Mouse (Mus musculus): Measurements from ENCODE around the gene Orc3.
"Not testable (repeated sequence)": the region's sequence is repeated elsewhere in the genome, so short reads cannot be mapped to it uniquely, and the experiment has no call there.

The Orc3 gene

DNA sequence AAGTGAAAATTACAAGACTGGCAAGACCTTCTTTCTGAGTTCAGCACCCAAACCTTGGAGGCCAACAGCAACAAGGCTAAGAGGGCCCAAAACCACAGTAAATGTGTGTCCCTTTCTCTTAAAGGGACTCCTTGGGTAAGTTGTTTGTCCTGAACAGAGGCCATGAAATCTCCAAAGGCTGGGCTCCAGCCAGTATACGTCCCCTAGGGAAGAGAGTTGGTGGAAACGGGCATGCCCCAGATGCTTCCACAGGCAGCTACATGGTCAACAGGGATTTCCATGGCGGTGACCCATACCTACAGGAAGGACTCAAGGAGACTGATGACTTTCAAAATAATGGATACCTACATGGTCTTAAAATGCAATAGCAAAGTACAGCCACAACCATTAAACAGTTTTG lies 31.3 kb downstream of the Orc3 start:
- DNase-seq (ENCODE audit: extremely low spot score, low read depth, low spot score), result no peak

DNA sequence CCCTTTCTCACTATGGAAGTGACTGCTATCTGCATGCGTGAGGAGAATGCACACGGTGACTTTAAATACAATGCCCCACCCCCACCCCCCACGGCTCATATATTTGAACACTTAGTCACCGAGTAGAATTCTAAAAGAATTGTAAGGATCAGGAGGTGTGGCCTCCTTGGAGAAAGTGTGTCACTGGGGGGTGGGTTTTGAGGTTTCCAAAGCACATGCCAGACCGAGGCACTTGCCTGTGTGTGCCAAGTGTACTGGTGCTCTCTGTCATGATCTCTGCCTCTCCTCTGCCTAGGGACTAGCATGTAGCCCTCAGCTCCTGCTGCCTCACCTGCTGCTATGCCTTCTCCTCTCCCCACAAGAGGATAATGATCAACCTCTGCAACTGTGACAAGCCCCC lies 32.3 kb downstream of the Orc3 start:
- DNase-seq (ENCODE audit: extremely low spot score, low read depth, low spot score), result no peak

DNA sequence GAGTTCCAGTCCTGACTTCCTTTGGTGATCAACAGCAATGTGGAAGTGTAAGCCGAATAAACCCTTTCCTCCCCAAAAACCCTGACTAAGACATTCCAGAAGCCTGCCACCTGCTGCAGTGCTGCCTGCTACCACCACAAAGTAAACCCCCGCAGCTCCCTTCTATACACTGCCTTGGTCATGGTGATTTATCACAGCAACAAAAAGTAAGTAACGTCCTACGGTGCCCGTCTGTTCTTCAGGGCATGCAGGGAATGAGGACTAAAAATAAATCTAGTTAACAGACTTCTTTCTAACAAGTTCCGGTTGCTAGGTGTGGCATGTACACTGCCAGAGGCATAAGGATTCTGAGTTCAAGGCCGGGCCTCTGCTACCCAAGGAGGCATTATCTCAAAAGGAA lies 32.8 kb downstream of the Orc3 start:
- DNase-seq (ENCODE audit: extremely low spot score, low read depth, low spot score), result no peak

DNA sequence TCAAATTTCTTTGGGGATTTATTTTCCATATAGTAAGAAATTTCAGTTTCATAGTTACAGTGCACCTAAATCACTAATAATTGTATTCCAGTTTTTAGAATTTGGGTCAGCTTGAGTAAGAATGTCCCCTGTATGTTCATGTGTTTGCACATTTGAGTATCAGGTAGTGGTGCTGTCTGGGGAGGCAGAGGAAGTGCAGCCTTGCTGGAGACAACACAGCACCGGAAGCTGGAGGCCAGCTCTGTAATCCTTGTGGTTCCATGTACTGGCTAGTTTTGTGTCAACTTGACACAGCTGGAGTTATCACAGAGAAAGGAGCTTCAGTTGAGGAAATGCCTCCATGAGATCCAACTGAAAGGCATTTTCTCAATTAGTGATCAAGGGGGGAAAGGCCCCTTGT lies 33.3 kb downstream of the Orc3 start:
- not testable (repeated sequence) for DNase-seq (ENCODE audit: extremely low spot score, low read depth, low spot score)

DNA sequence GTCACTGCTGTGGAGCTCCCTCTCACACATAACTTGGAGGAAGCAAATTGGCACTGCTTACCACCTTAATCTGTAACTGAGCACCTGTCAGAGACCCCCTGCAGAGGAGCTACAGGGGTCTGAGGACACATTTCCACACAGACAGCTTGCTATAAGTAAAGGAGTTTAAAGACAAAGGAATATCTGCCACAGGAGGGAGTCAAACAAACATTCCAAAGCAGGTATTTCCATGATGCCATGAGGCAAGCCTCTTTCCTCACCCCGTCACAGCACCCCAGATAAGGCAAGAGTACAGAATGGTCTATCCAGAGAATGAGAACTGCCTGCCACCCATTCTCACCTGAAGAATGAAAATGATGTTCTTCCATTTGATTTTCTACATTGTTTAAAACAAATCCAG lies 35.5 kb downstream of the Orc3 start:
- DNase-seq (ENCODE audit: extremely low spot score, low read depth, low spot score), result no peak

DNA sequence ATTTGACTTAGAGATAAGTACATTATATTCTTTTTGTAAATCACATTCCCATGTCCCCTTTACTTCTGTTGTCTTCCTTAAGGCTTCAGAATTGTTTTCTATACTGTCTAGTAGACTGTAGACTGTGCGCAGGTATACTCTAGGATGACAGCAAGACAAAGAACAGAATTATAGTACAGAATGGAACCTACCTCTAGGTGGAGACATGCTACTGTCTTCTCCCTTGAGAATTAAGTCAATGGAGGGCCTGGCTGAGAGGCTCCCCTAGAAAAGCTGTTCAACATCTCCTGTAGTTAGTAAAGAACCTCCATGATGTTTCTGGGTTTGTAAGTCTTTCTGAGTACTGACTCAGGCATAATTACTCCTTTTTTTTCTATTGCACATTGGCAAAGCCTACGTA lies 37.7 kb downstream of the Orc3 start:
- no peak for DNase-seq (ENCODE audit: extremely low spot score, low read depth, low spot score)

DNA sequence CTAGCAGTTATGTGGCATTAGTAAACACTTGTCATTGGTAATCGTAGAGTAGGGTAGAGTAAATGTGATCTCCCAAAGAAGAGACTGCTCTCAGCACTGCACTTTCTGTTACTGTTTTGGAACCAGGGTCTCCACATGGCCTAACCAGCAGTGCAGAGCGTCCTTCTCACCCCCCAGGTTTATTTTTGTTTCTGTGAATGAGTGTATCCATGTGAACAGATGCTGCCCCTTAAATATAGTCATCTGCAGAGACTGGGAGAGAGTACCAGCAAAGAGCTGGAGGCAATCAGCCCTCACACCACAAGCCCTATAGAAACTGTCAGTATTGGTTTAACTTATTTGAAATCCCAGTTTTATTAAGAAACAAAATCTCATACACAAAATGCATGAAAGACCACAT lies 41.9 kb downstream of the Orc3 start:
- no peak for DNase-seq (ENCODE audit: extremely low spot score, low read depth, low spot score)

DNA sequence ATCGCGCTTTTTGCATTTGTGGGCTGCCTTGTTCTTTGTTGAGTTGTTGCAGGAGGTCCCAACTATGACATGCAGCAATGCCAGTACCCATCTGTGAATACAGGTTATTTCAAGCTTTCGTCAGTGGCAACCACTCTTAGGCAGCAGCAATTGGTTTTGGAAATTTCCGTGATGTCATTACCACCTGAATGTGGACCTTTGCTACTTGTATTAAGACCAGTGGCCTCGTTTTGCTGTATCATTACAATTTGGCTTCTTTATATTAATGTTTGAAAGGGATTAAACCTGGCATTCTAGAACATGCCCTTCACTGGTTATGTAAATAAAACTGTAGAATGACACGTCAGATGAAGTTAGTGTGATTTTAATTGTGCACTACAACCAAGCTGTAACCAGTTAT lies 48.5 kb downstream of the Orc3 start:
- DNase-seq (ENCODE audit: extremely low spot score, low read depth, low spot score), result no peak

DNA sequence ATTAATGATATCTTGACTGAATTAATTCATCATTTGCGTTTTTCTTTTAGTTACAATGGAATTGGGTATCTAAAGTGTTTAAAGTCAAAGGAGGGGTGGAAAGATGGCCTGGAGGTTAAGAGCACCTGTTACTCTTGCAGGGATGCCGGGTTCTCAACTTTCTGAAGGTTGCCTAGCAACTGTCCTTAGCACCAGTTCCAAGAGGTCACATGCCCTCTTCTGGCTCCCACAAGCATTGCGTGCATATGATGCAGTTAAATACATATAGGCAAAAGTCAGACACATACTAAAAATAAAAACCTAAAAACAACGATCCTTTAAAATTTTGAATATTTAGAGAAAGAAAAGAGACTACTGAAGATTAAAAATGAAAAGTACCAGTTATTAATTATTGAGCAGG lies 53.8 kb downstream of the Orc3 start:
- DNase-seq (ENCODE audit: extremely low spot score, low read depth, low spot score), result peak; percentile 22

DNA sequence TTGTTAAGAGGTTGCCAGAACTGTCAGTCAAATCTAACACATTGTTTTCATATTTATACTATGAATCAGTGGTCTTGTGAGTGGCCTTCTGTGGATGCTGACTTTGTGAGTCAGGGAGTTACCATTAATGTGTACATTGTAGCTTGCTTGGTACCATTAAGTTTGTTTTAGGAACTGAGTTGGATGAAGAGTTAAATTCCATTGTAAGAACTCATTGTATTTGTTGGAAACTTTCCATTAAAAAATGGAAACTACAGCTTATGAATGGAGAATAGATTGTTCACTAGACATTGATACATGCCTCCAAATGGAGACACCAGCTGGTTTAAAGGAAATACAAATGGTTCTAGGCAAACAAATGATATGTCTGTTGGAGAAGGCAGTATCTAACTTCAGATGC lies 58.6 kb downstream of the Orc3 start:
- DNase-seq (ENCODE audit: extremely low spot score, low read depth, low spot score), result no peak

DNA sequence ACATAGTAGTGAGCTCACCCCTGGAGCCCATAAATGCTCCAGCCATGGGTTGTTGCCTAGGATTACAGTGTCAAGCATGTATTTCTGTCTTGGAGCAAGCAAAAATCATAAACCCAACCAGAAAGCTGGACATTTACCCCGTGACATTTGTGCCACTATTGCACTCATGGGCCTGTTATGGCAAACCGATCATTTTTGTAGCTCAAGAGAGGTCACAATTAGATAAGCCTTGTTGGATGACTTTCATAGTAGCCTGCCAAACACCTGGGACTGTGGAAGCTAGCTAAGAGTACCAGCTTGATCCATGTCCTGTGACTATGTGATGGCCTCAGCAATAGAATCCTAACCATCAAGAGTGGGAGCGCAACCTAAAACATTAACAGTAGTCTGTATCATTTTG lies 59.1 kb downstream of the Orc3 start:
- no peak for DNase-seq (ENCODE audit: extremely low spot score, low read depth, low spot score)

DNA sequence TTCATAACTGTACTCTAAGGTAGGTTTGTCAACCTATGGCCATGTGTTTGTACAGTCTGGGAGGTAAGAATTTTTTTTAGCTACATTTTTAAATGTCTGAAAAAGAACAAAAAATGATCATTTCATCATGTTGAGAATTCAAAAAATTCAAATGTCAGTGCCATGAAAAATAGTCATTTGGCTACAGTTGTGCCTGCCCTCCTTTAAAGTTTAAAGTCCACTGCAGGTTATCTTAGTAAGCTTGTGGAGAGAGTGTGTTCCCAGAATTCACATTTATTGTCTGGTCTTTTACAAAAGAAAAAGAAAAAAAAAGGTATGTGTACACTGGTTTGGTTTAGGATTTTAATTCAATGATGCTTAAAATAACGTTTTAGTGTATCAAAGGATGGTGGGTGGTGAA lies 60.1 kb downstream of the Orc3 start:
- no peak for DNase-seq (ENCODE audit: extremely low spot score, low read depth, low spot score)

DNA sequence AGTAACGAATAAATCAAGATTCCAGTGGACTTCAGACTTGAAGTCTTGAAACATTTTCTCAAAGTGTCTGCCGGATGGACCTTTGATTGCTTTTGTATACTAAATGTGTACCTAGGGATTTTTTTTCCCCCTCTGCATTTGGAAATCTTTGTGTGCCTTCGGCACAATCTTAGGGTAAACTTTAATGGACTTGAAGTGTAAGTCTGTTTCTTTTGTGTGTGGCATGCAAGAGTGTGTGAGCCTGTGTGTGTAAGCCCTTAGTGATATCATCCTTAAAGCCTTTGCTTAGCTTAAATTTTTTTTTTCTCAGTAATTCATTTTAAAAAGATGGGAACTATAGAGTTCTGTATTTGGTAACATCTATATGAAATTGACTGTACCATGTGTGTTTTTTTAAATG lies 62.8 kb downstream of the Orc3 start:
- no peak for DNase-seq (ENCODE audit: extremely low spot score, low read depth, low spot score)

DNA sequence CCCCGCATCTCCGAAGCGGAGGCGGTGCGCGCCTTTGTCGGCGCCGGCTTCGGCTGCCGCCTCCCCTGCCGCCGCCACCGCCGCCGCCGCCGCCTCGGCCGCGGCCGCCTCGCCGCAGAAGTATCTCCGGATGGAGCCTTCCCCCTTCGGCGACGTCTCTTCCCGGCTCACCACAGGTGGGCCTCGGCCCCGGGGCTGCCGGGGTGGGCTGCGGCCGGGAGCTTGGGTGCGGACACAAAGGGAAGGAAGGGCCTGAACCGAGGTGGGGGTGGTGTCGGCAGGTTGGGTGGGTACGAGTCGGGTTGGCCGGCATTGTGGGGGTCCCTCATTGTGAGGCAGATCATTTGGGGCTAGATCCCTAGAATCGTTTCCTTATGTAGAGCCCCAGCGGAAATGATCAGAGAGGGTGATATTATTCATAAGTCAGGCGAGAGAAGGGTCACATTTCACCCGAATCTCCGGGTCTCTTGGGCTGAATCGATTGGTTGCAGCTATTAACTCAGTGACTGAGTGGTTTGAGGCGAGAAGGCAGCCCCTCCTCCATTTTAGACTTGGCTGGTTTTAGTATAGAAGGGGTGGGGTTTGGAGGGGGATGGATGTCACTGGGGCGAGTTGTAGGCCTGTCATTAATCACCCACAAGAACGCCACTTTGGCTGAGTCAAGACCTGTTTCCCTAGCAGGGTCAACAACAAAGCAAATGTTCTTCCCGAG lies 63.5 kb downstream of the Orc3 start:
- DNase-seq (ENCODE audit: extremely low spot score, low read depth, low spot score), result peak; percentile 72

DNA sequence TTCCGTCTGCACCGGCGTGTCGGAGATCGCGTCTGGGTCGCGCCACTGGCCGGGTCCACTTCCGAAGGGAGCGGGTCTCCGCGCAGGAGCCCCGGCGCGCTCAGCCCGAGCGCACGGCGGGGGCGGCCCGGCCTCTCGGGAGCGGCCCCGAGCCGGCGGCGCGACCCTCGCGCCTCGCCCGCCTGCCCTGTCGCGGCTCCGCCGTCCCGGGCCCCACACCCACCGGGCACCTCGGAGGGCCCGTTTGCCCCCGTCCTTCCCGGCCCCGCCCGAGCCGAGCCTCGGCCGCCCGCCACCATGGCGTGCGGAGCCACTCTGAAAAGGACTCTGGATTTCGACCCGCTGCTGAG lies 64.0 kb downstream of the Orc3 start, which contains the start of gene Akirin2:
Gene Akirin2 (plus strand): TSS at position 190 of the 350 bp plus-strand sequence.
- DNase-seq (ENCODE audit: extremely low spot score, low read depth, low spot score), result no peak

DNA sequence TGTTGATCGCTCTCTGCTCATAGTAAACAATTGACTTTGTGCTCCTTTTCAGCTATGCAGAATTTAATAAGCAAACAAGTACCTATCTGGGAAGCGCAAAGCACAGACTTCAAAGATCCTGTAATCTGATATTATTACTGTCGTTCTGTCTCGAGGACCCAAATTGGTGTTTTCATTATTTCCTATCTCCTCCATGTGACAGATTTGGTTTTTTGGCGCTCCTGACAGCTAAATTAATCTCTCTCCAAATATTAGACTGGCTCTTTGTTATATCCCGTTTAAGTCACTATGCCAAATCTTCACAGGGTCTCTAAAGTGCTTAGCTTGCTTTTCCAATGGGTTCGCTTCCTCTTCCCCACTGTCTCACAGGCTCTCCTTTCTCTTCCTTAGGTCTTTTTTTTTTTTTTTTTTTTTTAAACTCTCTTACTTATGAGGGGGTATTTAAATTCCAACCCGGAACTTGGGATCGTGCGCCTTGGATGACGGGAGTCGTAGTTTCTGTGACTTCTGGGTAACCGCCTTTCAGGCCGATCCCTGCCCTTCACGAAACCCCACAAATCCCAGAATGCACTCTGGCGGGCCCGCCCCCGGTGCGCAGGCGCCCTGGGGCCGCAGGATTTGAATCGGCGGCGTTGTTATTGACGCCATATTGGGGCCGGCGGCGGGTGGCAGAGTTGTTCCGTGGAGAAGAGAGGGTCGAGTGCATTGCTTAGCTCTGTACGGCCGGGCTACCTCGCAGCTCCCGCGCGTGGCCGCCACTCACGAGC lies 64.6 kb downstream of the Orc3 start:
- peak; percentile 88 for DNase-seq (ENCODE audit: extremely low spot score, low read depth, low spot score)

DNA sequence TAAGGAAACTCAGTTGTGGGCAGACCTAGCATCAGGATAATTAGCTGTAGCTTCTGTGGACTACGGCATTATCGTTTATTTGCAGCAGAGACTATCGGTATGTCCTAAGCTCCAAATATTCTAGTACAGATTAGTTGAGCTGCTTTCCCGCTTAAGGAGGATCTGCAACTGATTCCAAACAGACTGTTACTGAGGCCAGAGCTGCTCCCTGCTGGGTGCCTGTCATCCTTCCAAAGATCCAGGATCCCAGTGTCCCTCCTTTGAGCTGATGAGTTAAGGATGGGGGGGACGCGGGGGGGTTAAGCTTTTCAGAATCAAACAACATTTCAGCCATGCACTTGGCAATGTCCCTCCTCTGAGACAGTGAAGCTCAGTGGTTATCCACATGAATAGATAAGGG lies 84.8 kb downstream of the Orc3 start:
- no peak for DNase-seq (ENCODE audit: extremely low spot score, low read depth, low spot score)

DNA sequence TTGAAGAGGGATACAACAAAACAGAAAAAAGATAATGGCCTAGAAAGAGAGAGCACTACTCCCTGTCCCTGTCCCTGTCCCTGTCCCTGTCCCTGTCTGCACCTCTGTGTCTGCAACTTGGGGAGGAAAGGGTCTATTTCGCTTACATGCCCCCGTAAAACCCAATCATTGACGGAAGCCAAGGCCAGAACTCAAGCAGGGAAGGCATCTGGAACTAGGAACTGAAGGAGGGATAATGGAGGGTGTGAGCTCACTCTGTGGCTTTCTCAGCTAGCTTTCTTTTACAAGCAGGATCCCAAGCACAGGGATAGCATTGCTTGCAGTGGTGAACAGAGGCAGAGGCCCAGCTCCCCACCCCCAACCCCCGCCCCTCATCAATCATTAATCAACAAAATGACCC lies 85.4 kb downstream of the Orc3 start:
- no peak for DNase-seq (ENCODE audit: extremely low spot score, low read depth, low spot score)

DNA sequence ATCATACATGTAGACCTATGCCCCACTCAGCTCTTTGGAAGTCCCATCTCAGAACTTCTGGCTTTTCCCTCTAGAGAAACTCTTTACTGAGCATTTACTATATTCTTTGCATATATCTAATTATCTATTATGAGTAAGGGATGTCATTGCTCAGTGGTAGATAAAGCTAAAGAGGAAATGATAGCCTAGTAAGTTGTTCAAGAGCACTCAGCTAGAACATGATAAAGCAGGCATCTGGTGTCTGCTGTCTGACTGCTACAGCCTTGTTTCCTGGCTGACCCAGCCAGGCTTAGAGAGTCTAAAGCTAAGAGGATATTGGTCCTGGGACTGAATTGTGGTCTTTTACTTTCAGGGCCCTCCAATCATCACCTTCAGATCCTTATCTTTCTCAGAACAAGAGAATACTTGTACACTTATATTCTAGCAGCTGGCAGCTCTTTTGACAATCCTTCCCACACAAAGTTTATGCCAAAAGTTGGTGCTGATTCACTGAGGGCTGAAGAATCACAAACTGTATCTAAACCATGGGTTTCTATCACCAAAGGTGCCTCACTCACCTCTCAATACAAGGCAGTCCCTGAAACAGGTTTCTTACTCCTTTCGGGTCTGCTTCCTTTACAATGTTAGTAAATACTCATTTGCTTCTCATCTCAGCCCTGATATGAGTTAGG lies 86.2 kb downstream of the Orc3 start:
- DNase-seq (ENCODE audit: extremely low spot score, low read depth, low spot score), result no peak

DNA sequence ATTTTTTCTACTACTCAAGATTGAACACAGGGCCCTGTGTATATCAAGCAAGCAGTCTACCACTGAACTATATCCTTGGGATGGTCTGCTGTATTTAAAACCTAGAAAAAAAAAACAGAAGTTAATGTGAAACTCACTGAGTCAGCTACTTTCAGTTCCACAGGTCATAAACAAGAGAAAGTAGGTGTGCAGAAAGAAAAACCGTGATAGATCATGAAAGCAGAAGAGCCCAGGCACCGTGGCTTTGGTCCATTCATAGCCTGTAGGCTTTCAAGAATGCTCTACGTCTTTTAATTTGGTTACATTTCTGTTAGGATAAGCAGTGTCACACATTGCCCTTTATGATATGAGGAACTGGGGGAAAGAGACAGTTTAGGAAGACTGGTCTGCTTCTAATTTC lies 88.0 kb downstream of the Orc3 start:
- no peak for DNase-seq (ENCODE audit: extremely low spot score, low read depth, low spot score)

DNA sequence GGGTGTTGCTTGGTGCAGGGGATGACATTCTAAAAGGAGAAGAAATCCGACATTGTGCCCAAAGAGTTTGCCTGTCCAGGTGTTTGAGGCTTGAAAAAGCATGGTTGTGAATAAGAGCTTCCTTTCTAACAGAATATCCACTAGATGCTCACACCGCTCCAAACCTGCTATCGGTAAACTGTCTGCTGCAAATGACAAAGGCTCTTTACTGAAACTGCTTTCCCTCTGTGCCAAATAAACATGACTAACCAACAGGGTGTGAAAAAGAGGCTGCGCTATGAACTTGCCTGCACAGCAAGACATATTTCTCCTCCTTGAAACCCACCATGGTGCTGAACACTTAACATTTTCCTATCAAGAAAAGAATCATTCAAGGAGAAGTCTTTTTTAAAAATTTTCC lies 91.2 kb downstream of the Orc3 start:
- no peak for DNase-seq (ENCODE audit: extremely low spot score, low read depth, low spot score)

DNA sequence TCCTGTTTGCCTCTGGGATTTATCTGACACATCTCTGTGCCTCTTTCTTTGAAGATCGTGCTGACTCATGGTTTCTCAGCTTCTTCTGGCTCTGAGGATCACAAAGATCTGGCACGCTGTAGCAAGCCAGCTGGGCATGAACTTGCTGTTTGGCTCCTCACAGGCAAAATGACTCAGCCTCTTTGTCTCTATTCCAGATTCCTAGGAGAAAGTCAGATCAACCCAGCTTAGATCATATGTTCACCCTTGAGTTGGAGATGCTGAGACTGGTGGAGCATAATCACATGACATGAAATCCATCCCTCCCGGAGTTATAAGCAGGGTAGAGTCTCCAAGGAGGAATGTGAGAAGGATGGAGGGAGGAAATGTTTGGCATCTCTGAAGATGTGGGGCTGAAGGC lies 91.9 kb downstream of the Orc3 start:
- no peak for DNase-seq (ENCODE audit: extremely low spot score, low read depth, low spot score)

Data from hindlimb bud, embryonic 11.5 days (tissue).